Mouse (Mus musculus): ENCODE measurements around the gene Jph3.

- TF ChIP-seq POLR2A (IDR thresholded peaks at IDR 0.05; ENCODE audit: borderline replicate concordance, extremely low read depth, insufficient read depth, insufficient read length, poor library complexity, severe bottlenecking) (no peak), CTCF (IDR thresholded peaks at IDR 0.05; ENCODE audit: borderline replicate concordance, extremely low read depth, insufficient read depth, insufficient read length) (peak; percentile 55; the same call in 1 of the 2 replicates)
Observed at GRCm38 (mm10) chr8:121832503-121832902, 103.1 kb downstream of the Jph3 start.

Data from brain, embryonic 14.5 days (tissue).